Mouse (Mus musculus) midbrain, embryonic 11.5 days (tissue): ENCODE data around the gene Ptprcap. TPM values are rescaled to one million over a fixed set of nuclear protein-coding genes. Genes with fewer than 3 reads are reported as not detected.

Experiments
- ATAC-seq: fragments of 200-750 bp; cut with Nextera tagmentation; 2 replicates; pipeline ENCODE4 v1.8.0; 2017; ENCODE audit warnings: moderate TSS enrichment, moderate library complexity; ENCODE audit not compliant: low FRiP score
- DNase-seq: peaks from one replicate; pipeline ENCODE4 v3.0.0; 2015; ENCODE audit warnings: low spot score; ENCODE audit errors: missing footprints
- H3K27ac ChIP-seq: fragments of 300-500 bp; sonication (generic); 2 replicates; pipeline ENCODE4 v1.5.1; 2014; ENCODE audit warnings: low read depth, low read length
- H3K27me3 ChIP-seq: fragments of 300-500 bp; sonication (generic); 2 replicates; pipeline ENCODE4 v1.6.1; 2014; ENCODE audit warnings: mild to moderate bottlenecking, low read length, moderate library complexity, mixed read lengths; ENCODE audit not compliant: control insufficient read depth, insufficient read depth
- H3K36me3 ChIP-seq: fragments of 300-500 bp; sonication (generic); 2 replicates; pipeline ENCODE4 v1.6.1; 2014; ENCODE audit warnings: mild to moderate bottlenecking, low read length, moderate library complexity, mixed read lengths; ENCODE audit not compliant: control insufficient read depth, insufficient read depth
- H3K4me1 ChIP-seq: fragments of 300-500 bp; sonication (generic); 2 replicates; pipeline ENCODE4 v1.6.1; 2014; ENCODE audit warnings: low read length; ENCODE audit not compliant: control insufficient read depth, insufficient read depth
- H3K4me2 ChIP-seq: fragments of 300-500 bp; sonication (generic); 2 replicates; pipeline ENCODE4 v1.6.1; 2014; ENCODE audit warnings: mild to moderate bottlenecking, moderate library complexity
- H3K4me3 ChIP-seq: fragments of 300-500 bp; sonication (generic); 2 replicates; pipeline ENCODE4 v1.5.1; 2014; ENCODE audit warnings: low read depth, low read length
- H3K9ac ChIP-seq: fragments of 300-500 bp; sonication (generic); 2 replicates; pipeline ENCODE4 v1.6.1; 2014; ENCODE audit warnings: low read length
- H3K9me3 ChIP-seq: fragments of 300-500 bp; sonication (generic); 2 replicates; pipeline ENCODE4 v1.6.1; 2016; ENCODE audit warnings: low read length; ENCODE audit not compliant: control insufficient read depth
- WGBS: fragments of 180-500 bp; shearing (Covaris S2); extraction: QIAGEN DNeasy Blood & Tissue Kit; methylation state at CpG from one replicate; pipeline ENCODE4 v1.1.7; 2014; 5-methylcytosine and 5-hydroxymethylcytosine counted together
- polyA plus RNA-seq: library from polyadenylated mRNA; unstranded; fragments of >200 nt; fragmentation: Nextera tagmentation; extraction: Ambion mirVana; gene quantifications from 2 replicates; pipeline ENCODE4 v1.2.1, GENCODE M21; 2014

Ptprcap gene
- polyA plus RNA-seq, 1 experiment from 2014 or later: 0.75 TPM

- no peak overlapping the region for H3K9ac ChIP-seq
- DNase-seq (no peak), ATAC-seq (no peak)
- H3K36me3 ChIP-seq: peaks cover 21% of the 10 kb centered on the region
- H3K4me2 ChIP-seq: no peak overlapping the region
- H3K9me3 ChIP-seq: no peaks in the 10 kb centered on the region
- 91% methylated on average over 8 of the region's 8 CpGs for WGBS
- no peak overlapping the region for H3K27ac ChIP-seq
- no peaks in the 10 kb centered on the region for H3K27me3 ChIP-seq
- peaks cover 12% of the 10 kb centered on the region for H3K4me1 ChIP-seq
- H3K4me3 ChIP-seq: no peak overlapping the region
Observed at GRCm38 (mm10) chr19:4194021-4194724, 40.8 kb downstream of the Ptprcap start.

- no peak overlapping the region for H3K4me2 ChIP-seq
- no peaks in the 10 kb centered on the region for H3K9me3 ChIP-seq
- no peak for DNase-seq
- no peak overlapping the region for H3K27ac ChIP-seq
- no peak overlapping the region for H3K4me3 ChIP-seq
- WGBS: 87% methylated on average over 12 of the region's 12 CpGs
- no peaks in the 10 kb centered on the region for H3K27me3 ChIP-seq
- H3K9ac ChIP-seq: no peak overlapping the region
- no peak for ATAC-seq
- H3K36me3 ChIP-seq: peaks cover 22% of the 10 kb centered on the region
- H3K4me1 ChIP-seq: peaks cover 12% of the 10 kb centered on the region
Observed at GRCm38 (mm10) chr19:4194776-4195650, 41.6 kb downstream of the Ptprcap start.

GRCm38 (mm10) chr19:4196048-4196447 lies 42.6 kb downstream of the Ptprcap start:
- Histone ChIP-seq H3K27ac (no peak overlapping the region), H3K9me3 (no peaks in the 10 kb centered on the region), H3K9ac (no peak overlapping the region), H3K4me3 (no peak overlapping the region), H3K27me3 (no peaks in the 10 kb centered on the region), H3K4me2 (no peak overlapping the region), H3K36me3 (peaks cover 25% of the 10 kb centered on the region), H3K4me1 (peaks cover 22% of the 10 kb centered on the region)
- ATAC-seq (no peak), DNase-seq (no peak)
- WGBS: 75% methylated on average over 2 of the region's 2 CpGs

GRCm38 (mm10) chr19:4196548-4196947 lies 43.1 kb downstream of the Ptprcap start:
- no peak for DNase-seq
- no peak for ATAC-seq
- Histone ChIP-seq H3K27ac (no peak overlapping the region), H3K4me1 (peaks cover 20% of the 10 kb centered on the region), H3K4me3 (no peak overlapping the region), H3K36me3 (peaks cover 25% of the 10 kb centered on the region), H3K4me2 (no peak overlapping the region), H3K9me3 (no peaks in the 10 kb centered on the region), H3K27me3 (no peaks in the 10 kb centered on the region), H3K9ac (no peak overlapping the region)
- 65% methylated on average over 5 of the region's 5 CpGs for WGBS

- DNase-seq (no peak), ATAC-seq (no peak)
- H3K4me3 ChIP-seq: no peak overlapping the region
- H3K9me3 ChIP-seq: no peaks in the 10 kb centered on the region
- no peaks in the 10 kb centered on the region for H3K27me3 ChIP-seq
- peaks cover 22% of the 10 kb centered on the region for H3K4me1 ChIP-seq
- WGBS: 80% methylated on average over 3 of the region's 3 CpGs
- H3K27ac ChIP-seq: no peak overlapping the region
- peaks cover 25% of the 10 kb centered on the region for H3K36me3 ChIP-seq
- H3K4me2 ChIP-seq: no peak overlapping the region
- H3K9ac ChIP-seq: no peak overlapping the region
Observed at GRCm38 (mm10) chr19:4197180-4197579, 43.8 kb downstream of the Ptprcap start.

- peak; percentile 87 for ATAC-seq
- under 1% methylated on average over 34 of the region's 34 CpGs for WGBS
- Histone ChIP-seq H3K4me1 (peaks cover 18% of the 10 kb centered on the region), H3K36me3 (peaks cover 11% of the 10 kb centered on the region), H3K9me3 (no peaks in the 10 kb centered on the region), H3K27me3 (peaks cover 2% of the 10 kb centered on the region; the same call in 1 of the 2 replicates), H3K4me3 (peak within 1 kb of the TSS; percentile 54), H3K27ac (no peak within 1 kb of the TSS), H3K4me2 (peak within 1 kb of the TSS; percentile 64), H3K9ac (peak within 1 kb of the TSS; percentile 67)
- DNase-seq: peak; percentile 98
Observed at GRCm38 (mm10) chr19:4201291-4201909, 48.0 kb downstream of the Ptprcap start, which contains the start of gene Rad9a. Rad9a (minus strand) TSS chr19:4201662.

- 30% methylated on average over 7 of the region's 7 CpGs for WGBS
- ATAC-seq (peak; percentile 28; the same call in 1 of the 2 replicates), DNase-seq (no peak)
- Histone ChIP-seq H3K9ac (peak overlapping the region; percentile 56), H3K36me3 (peaks cover 6% of the 10 kb centered on the region; the same call in 1 of the 2 replicates), H3K4me1 (peaks cover 18% of the 10 kb centered on the region), H3K4me2 (peak overlapping the region; percentile 64), H3K27ac (no peak overlapping the region), H3K9me3 (no peaks in the 10 kb centered on the region), H3K4me3 (peak overlapping the region; percentile 54), H3K27me3 (peaks cover 2% of the 10 kb centered on the region; the same call in 1 of the 2 replicates)
Observed at GRCm38 (mm10) chr19:4202149-4202548, 48.7 kb downstream of the Ptprcap start.

GRCm38 (mm10) chr19:4203148-4203547 lies 49.7 kb downstream of the Ptprcap start:
- ATAC-seq: no peak
- H3K27me3 ChIP-seq: peaks cover 2% of the 10 kb centered on the region; the same call in 1 of the 2 replicates

More at GRCm38 (mm10) chr19:4203148-4203547, 49.7 kb downstream of the Ptprcap start:
- H3K9me3 ChIP-seq: no peaks in the 10 kb centered on the region
- DNase-seq: no peak
- H3K27ac ChIP-seq: no peak overlapping the region
- no peak overlapping the region for H3K4me3 ChIP-seq
- H3K4me1 ChIP-seq: peaks cover 18% of the 10 kb centered on the region
- H3K4me2 ChIP-seq: no peak overlapping the region
- 69% methylated on average over 3 of the region's 3 CpGs for WGBS
- H3K9ac ChIP-seq: no peak overlapping the region
- peaks cover 3% of the 10 kb centered on the region; the same call in 1 of the 2 replicates for H3K36me3 ChIP-seq
